Mouse (Mus musculus) left cerebral cortex, adult 18-20 months (tissue): ENCODE measurements around the gene Mturn. TPM values are rescaled to one million over a fixed set of nuclear protein-coding genes. Genes with fewer than 3 reads are reported as not detected.

Experiments
- DNase-seq, 2 experiments: peaks; one replicate each; pipeline ENCODE4 v3.0.0; 2021 to 2022; ENCODE audit warnings: low spot score in 2 of 2, mixed read lengths in 1 of 2
- long read RNA-seq, 2 experiments: library from polyadenylated mRNA; stranded (forward); transcript quantifications; one replicate each; pipeline ENCODE4 v2.0.0; 2021
- total RNA-seq, 2 experiments: library from RNA; stranded (reverse); gene quantifications; 2 replicates each; pipeline ENCODE4 v1.2.3; 2021

Gene Mturn
- 100 to 1,000 TPM; 106 to 117 TPM for total RNA-seq
- long read RNA-seq, experiment 1, full-length matches to known transcripts: 62 of 84 reads
- long read RNA-seq, experiment 1, partial matches to known transcripts: 1 of 84 reads
- long read RNA-seq, experiment 1, other reads (novel, unspliced or antisense): 21 of 84 reads
- long read RNA-seq, experiment 2, full-length matches to known transcripts: 29 of 47 reads
- long read RNA-seq, experiment 2, partial matches to known transcripts: 0 of 47 reads
- long read RNA-seq, experiment 2, other reads (novel, unspliced or antisense): 18 of 47 reads

DNA sequence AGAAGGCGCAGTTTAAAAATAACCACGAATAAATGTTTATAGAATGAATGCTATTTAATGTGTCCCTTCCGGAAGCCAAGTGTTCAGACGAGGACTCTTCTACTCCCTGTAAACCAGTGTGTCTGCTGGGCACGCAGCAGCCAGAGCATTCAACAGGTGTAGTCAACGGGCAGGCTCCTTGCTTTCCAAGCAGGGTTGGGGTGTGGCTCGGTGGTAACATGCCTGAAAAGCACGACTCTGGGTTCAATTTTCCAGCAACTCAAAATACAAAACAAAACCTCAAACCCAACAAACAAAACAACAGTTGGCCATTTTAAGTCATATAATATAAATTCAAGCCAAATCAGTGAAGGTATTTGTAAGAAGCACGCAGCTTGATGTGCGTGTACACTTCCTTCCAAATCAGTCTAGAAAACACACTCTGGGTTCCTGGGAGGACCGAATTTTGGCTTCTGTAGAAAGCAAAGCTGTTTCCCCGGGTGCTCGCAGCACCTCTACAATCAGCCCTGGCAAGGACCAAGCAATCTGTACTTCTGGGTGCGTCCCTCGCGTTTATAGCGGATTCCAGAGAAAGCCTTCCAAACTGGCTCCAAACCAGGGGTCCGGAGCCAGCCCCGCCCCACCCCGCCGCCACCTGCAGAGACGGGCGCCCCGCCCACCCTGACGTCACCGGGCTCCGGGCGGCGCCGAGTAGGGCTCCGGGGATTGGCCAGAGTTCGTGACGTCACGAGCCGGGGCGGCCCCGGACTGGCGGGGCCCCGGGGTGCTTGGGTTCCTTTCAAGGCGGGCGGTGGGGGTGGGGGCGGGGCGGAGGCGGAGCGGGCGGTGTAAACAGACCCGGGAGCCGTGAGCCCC lies at the start of gene Mturn:
Mturn (plus strand) TSS at position 734 of the 855 bp plus-strand sequence.
- DNase-seq: peak; percentile 99

DNA sequence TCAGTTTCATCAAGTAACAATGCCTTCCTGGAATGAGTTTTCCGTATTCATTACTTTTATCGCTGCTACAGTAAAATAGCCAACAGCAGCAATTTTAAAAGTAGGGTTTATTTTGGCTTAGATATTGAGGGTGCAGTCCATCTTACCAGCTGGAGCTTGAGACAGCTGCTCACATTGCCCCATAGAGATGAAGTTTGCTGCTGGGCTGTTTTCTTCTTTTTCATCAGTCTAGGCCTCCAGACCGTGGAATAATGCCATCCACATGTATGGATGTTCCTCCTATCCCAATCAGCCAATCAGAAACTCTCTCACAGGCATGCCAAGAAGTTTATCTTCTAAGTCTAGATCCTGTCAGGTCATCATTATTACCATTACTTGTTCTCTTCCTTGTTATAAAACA lies 41.5 kb upstream of the Mturn start:
- no peak for DNase-seq

DNA sequence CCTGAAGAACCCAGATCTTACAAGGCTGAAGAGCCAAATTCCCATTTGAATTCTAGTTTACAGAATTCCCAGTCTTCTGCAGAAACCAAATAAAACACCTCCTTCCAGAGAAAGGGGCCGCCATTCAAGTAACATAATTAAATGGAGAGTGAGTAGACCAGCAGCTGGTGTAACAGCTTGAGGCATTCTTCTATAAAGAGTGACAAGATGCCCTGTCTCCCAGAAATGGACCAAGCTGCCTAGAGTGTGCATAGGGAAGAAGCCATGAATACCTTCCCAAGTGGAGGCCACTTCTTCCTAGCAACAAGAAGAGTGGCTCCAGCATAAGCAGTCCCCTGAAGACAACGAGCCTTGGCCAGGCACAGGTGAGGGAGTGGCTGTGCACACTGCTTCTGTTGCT lies 39.5 kb upstream of the Mturn start:
- DNase-seq: peak; percentile 25 to 29

DNA sequence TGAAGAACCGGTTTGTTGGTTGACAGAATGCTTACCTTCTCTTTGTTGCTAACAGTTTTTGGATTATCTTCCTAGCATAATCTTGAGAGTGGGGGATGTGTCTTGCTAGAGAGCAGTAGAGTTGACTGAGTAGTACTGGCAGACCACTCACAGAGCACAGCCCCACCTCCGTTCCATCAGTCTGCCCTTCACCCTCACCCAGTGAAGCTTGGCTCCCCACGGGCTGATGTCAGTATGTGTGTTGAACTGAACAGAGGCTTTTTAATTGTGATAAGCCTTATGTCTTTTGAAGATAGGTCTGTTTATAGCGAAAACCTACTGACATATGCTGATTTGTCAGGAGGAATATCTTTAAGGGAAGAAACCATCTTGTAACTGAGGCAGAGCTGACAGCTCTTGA lies 38.2 kb upstream of the Mturn start:
- no peak for DNase-seq

DNA sequence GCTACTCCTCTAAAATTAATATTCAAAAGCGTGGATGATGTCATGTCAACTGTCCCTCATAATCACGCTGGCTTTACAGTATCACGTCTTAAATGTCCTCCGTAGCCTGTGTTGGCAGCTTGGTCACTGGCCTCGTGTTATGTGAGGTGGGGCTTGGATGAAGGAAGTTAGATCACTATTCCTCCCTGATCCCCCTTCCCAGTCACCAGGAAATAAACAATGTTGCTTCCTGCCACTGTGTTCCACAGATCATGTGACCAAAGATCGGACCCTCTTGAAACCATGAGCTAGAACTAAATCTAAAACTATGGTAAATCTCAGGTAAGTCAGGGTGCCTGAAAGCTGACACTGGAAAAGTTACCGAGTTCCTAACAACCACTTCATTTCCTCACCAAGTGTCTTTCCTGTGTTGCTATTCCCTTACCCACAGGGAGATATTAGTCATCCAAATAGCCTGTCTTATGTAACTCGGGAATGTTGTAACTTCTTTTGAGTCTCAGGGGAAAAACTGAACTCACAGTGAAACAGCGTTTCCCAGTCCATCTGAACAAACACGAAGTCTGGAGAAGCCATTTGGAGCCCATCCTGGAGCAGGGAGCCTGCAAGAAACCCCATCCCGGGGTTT lies 25.8 kb upstream of the Mturn start:
- no peak for DNase-seq

DNA sequence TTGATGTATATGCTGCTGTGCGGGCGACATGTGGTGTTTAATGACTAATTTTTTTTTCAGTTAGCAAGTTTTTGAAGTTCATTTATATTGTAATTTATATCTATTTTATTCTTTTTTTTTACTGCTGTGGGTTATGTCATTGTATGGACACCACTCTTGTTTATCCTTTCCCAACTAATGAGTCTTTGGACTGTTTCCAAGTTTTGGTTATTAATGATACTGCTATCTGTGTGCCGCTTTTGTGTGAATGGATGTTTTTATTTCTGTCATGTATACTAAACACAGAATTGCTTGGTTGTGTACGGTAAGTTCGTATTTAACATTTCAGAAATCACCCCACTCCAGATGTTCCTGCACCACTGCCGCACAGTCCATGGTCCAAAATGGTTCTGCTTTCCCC lies 23.6 kb upstream of the Mturn start:
- DNase-seq: no peak

DNA sequence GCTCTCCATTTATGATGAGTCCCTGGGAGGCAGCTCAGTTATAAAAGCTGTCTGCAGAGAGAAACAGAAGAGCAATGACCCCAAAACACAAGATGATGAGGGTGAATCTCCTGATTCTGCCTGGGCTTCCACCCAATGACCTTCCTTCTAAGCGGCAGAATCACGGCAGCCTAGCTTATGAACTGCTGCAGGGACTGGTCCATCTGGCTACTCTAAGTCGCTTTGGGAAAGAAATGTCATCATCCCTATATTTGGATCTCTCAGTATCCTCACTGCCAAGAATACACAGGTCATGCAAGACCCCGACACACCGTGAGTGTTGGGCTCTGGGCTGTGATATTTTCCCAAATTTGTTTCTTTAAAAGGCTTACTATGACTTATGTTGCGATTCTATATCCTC lies 11.6 kb upstream of the Mturn start:
- DNase-seq: no peak

DNA sequence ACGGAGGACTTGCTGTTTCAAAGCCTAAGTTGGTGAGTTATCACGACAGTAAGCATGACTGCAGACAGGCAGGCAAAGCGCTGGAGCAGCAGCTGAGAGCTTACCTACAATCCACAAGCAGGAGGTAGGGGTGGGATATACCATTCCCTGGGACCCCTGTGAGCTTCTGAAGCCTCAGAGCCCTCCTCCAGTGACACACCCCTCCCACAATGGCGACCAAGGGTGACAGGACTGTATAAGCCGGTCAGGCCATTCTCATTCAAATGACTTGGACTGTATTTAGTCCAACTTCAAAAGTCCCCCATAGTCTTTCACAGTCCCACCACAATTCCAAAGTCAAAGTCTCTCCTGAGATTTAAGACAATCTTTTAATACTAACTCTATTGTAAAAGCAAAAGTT lies 8.5 kb upstream of the Mturn start:
- DNase-seq: no peak

DNA sequence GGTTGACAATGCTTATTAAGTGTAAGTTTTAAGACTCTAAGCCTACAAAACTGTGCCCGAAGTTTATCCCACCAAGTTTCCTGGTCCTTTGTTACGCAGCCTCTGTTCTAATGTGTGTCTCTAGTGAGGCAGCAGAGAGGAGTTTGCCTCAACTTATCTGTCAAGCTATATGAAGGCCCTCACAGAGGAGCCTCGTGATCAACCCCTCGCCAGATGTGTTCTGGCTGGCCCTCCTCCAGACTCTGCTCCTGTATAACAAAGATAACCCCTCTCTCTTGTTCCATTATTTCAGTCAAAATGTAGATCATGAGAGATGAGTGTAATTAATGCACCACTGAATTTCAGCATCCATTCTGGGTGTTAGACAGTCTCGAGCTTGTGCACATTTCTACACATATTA lies 1.7 kb upstream of the Mturn start:
- no peak for DNase-seq

DNA sequence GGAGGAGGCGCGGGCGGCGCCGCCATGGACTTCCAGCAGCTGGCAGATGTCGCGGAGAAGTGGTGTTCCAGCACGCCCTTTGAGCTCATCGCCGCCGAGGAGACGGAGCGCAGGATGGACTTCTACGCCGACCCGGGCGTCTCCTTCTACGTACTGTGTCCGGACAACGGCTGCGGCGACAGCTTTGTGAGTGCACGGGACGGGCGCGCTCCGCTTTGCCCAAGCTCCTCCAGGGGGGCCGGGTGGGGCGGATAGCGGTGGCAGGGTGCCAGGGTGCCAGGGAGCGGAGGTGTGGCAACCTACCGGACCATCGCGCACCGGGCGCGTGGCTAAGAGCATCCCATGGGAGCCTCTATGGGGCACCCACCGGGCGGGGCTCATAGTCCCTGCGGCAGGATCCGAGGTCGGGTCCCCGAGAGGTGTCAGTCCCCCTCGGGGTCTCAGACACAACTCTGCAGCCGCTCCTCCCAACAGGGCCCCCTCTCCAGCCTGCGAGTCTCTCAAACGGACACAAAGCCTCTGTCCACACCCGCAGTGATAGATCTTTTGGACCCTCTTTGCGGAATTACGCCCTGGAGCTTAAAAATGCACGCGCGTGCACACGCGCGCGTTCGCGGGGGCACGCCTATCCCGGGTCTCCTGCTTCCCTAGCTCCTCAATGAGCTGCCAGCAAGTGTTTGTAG lies 463 bp downstream of the Mturn start:
- peak in 1 of 2 experiments; percentile 25 for DNase-seq

DNA sequence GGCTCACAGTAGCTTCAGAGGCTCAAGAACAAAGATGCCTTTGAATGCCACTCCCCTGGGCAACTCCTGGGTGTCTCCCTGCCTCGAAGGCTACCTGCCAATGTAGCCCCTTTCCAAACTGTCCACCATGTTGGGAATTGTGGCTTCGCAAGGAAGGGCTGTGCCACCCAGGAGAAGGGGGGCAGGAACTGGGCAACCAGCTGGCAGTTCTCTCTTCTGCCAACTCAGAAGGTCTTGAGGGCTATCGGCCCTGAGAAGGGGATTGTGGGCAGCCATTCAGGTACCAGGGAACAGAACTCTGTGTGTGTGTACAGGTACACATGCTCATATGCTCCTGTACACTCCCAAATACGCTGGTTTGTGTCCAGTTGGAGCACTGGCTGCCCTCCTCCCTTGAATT lies 2.7 kb downstream of the Mturn start:
- DNase-seq: no peak

DNA sequence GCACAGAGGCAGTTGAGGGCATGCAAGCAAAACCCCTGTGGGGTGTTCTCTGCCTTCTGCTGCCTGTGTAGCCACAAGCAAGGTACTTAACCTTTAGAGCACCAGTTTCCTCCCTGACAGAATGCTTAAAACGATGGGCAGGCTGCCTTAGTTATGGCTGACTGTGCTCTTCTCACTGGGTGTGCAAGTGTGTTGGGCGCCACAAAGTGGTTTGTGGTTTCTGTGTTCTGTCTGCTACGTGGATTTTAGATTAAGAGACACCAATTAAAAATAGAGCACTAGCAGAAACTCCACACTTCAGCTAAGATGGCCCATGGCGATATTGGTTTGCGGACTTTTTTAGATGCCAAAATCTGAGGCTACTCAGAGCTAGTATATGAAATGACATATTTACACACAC lies 3.7 kb downstream of the Mturn start:
- no peak for DNase-seq

DNA sequence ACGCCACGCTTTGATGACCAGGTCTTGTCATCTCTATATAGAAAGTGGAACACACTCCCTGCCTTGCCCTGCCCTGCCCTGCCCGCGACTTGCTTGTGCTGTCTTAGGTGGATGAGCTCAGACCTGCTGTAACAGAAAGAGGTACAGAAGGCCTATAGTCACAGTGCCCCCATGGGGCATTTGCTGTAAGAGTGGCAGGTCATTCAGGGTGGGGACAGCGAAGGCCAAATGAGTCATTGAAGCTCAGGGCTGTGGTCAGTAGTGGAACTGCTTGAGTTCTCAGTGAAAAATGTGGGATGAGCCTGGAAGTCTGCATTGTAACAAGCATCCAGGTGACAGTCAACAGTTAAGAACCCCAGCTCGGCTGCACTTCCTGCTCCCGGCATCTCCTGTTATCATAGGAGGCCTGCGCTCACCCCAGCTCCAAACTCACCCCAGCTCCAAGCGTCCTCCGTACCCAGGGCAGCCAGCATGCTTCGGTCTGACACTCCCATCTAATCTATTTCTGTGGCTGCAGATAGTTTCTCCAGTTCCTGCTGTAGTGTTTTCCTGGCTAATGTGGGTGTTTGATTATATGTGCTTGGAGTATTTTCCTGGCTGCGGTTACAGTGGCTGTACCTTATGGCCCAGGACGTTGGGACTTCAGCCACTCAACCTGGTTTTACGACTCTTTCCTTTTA lies 4.4 kb downstream of the Mturn start:
- DNase-seq: no peak

DNA sequence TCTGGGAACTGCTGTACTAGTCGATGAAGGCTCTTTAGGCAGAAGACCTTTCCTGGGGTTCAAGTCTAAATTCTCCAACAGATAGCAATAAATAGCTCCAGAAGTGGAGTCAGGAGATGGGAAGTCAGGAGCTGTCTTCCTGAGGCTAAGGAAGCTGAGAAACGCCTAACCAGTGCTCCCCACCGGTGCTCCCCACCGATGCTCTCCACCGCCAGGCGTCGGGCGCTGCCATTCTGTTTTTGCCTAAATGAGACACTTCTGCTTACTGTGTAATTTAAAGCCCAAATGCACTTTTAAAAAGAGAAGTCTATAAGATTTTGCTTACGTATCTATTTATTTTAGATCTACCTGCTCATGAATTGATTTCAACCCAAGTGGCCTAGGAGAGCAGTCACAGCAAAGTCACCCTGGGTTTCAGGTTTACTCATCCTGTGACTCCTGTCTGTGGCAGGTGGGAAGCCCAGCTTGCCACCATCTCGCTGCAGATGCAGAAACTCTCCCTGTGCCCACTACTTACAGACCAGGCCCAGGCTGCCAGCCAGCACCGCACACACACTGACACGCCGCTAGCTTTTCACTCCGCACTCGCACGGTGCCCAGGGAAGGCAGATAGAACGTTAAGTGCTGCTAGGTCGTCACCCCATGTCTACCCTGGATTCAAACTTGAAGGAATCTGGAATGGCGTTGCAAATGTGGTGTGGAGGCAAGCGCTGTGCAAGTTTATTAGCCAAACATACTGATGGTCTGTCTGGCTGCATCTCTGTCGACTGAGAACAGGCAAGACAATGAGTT lies 5.7 kb downstream of the Mturn start:
- DNase-seq: no peak

DNA sequence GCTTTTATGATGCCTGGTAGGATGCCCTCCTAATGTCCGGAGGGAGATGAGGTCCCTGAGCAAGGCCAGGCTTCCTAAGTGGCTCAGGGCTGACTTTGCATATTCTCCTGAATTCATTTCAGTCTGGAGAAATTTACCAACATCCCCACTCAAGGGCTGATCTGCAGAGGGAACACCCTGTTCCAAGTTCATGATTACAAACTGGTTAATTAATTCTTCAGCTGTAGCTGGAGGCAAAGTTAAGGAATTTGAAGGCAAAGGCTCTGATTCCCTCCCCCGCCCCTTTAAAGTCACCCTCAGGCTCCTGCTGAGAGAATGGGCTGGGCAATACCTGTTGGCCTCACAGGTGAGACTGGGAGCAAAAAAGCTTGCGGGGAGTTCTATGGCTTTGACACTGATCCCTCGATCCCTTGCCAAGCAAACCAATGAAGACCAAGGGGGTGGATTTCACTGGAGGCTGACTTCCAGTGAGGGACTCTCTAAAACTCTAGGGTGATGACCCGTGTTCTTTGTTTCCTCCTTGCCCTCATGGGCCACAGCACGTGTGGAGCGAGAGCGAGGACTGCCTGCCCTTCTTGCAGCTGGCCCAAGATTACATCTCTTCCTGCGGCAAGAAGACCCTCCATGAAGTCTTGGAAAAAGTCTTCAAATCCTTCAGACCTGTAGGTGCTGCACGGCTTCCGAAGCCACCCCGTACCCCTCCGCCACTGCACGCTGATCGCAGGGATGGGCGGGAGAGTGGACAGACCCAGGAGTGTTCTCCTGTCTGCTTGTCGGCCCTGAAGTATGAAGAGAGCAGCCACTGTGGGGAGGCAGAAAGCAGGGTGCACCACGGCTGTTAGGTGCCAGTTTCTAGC lies 7.3 kb downstream of the Mturn start:
- DNase-seq: no peak

DNA sequence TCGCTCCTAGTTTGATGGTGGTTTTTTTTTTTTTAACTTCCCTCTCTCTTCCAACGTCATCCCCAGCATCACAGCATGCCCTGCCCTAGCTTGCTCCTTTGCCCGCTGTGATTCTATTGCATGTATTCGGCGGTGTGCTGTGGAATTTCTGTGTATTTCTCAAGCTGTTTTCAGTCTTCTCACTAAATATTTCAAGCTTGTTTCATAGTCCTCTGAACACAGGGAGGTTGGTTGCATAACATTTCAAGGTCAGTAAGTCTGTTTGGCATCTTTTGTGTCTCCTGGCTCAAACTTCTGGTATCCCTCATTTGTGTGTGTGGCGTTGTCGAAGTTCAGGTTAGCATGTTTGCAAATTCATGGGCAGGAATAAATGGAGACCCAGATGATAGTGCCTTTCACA lies 8.3 kb downstream of the Mturn start:
- DNase-seq: no peak

DNA sequence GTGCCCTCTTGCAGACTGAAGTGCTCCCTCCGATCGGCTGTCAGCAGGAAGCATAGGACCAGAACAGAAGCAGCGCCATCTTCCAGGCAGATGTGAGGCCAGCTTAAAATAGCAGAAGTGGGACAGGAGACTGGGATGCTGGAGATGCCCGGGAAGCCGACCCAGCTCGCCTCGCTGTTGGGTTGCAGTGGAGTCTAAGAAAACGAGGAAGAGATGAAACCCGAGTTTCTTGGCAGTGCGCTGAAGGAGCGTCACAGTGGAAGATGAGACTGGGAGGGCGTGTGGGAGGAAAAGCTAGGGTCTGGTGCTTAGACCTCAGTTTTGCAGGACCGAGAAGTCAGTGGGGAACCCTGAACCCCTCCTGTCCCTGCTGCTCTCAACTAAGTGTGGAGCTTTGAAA lies 9.4 kb downstream of the Mturn start:
- DNase-seq: peak in 1 of 2 experiments; percentile 46

DNA sequence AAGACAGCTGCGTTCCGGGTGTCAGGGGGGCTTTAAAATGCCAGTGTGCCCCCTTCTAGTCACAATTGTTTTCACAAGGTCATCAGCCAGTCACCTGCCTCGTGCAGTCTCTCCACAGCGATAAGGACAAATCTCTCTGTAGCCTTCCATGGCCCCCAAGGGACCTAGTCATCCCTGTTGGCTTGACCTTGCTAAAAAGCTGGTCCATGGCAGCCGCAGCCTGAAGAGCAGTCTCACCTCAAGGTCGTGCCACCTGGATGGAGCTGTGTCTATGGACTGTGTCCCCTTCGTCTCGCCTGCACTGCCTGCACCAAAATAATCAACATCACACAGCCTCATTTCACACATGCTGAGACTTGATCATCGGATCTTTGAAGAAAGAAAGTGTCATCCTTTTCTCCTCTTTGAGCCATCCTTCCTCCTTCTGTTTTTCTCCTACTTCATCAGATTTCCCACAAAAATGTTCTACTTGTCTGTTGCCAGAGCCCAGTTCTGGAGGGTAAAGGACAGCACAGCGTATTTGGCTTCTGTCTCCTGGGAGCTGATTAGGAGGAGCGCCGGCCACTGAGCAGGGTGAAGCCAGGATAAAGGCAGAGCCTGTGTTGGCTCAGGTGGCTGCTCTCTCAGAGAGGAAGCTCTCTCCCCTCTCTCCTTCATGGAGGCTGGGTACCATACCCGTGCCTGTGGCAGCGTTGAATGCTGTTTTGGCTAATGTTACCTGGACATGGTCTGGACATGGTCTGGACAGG lies 10.1 kb downstream of the Mturn start:
- DNase-seq: no peak

DNA sequence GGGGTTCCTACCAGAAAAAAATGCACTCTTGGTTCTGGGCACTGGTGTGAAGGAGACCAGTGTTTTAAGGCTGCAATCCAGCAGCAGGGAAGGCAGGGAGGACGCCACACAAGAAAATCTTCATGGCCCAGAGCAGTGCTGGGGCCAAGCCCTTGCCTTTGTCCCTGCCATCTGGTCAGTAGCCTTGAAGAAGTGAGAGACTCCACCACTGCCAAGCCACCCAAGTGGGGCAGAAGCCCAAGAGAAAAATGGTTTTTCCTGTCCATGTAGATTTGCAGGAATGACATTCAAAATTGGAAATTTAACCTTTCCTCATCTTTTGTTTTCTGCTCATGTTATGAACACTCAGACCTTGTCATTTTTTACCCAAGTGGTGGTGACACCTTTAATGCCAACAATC lies 10.8 kb downstream of the Mturn start:
- no peak for DNase-seq
